Mouse (Mus musculus) erythroblast, embryonic 14.5 days (primary cell): ENCODE results near the gene Creb3l1.

Experiments
- GATA1 ChIP-seq: IDR thresholded peaks from 2 replicates; pipeline ENCODE4 v1.6.1; 2012; ENCODE audit warnings: low read length, inconsistent platforms, mixed read lengths
- TAL1 ChIP-seq: IDR thresholded peaks from 3 replicates; pipeline ENCODE4 v1.6.1; 2012; ENCODE audit warnings: low read length, inconsistent platforms, mixed read lengths

GRCm38 (mm10) chr2:91984906-91985525, 39.3 kb downstream of the Creb3l1 start:
- TF ChIP-seq GATA1 (no peak), TAL1 (no peak)
